Mouse (Mus musculus) embryonic stem cell, embryonic (primary cell): ENCODE measurements around the gene Gm21746.
"Not testable (repeated sequence)": the region's sequence is repeated elsewhere in the genome, so short reads cannot be mapped to it uniquely, and the experiment has no call there.

ENCODE experiments used
- CTCF ChIA-PET, 4 experiments: fragments of 300-600 bp in 2 of 4; fragments of 350-600 bp in 2 of 4; sonication (Branson Sonifier 250); formaldehyde crosslinking; loops; one replicate each; lab custom pipeline; 2022; ENCODE audit warnings: inconsistent platforms in 2 of 4; lab: Charles Lee
- POLR2A ChIA-PET, 4 experiments: fragments of 300-600 bp in 2 of 4; fragments of 350-600 bp in 2 of 4; sonication (Branson Sonifier 250); formaldehyde crosslinking; loops; one replicate each; lab custom pipeline; 2022; ENCODE audit warnings: antibody characterized with exemption in 4 of 4, inconsistent platforms in 1 of 4; lab: Charles Lee

The Gm21746 gene

DNA sequence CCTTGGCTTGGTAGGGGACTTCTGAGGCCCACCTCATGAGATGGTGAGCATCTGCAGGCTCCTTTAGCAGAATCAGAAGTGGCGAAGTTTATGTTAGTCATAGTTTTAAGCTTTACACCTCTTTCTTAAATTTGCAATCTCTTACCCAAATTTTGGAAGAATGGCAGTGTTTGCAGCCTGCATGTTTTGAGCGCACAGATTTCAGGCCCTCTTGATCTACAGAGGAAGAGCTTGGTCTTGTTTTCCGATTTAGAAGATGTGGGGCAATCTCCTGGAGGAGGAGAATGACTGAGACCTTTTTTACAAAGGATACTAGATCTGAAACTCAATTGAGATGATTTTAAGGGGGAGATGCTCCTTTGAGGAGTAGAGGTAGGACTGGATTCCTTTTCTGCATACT is at the start of gene Gm21746:
TSS of gene Gm21746 (minus strand) at position 101 of the 400 bp plus-strand sequence.
- CTCF ChIA-PET = not testable (repeated sequence)

DNA sequence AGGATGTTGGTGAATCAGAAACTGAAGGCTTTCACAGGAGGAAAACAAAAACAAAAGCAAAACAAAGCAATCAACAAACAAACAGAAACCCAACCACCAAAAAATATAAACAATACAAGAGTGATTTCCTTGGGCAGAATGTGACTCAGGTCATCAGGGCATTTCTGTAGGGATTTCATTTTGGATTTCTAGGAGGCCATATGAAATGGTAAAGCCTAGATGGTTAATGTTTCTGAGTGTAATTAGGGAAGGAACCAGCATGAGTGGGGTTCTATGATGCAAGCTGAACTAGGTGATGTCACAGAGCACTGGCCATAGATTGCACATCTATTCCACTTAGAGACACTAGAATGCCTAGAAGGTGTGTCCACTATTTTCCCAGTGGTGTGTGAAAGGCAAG is 29.0 kb upstream of the Gm21746 start, which contains the start of gene Gm20873:
TSS of gene Gm20873 (plus strand) at position 301 of the 400 bp plus-strand sequence.
- POLR2A ChIA-PET, CTCF ChIA-PET: not testable (repeated sequence)

More for the DNA sequence above, at the start of gene Gm21746:
- POLR2A ChIA-PET = not testable (repeated sequence)
